Mouse (Mus musculus): ENCODE measurements around the gene Atp11c. TPM values are rescaled to one million over a fixed set of nuclear protein-coding genes. Genes with fewer than 3 reads are reported as not detected.

Atp11c gene
- polyA plus RNA-seq (2012; ENCODE audit: insufficient read depth, insufficient read length, missing spikeins) = 17.6 and 18.9 TPM in 2 replicates

DNA sequence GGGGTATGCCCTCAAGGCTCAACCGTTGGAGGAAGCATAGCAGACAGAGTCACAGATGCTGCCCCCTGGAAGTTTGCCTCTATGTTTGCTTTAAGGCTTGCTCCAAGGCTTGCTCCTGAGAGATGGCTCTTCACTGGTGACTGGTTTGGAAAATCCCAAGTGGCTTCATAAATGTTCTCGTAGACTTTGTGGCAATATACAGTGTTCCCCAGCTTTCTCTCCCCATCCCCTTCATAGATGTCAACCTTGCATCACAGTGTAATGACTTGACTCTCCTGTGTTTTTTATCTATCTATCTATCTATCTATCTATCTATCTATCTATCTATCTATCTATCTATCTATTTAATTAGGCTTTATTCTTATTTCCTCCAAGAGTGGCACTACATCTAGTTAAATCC, at the start of gene Atp11c:
Gene Atp11c (minus strand): TSS at position 101 of the 400 bp plus-strand sequence.
- TF ChIP-seq POLR2A (IDR thresholded peaks at IDR 0.05; ENCODE audit: borderline replicate concordance, low read depth, low read length) (no peak), CTCF (IDR thresholded peaks at IDR 0.05; ENCODE audit: low read depth, low read length) (no peak)
- Histone ChIP-seq H3K27ac (ENCODE audit: insufficient read depth, low read depth, low read length) (no peak within 1 kb of the TSS), H3K4me3 (ENCODE audit: insufficient read depth, low read length) (no peak within 1 kb of the TSS), H3K4me1 (ENCODE audit: control insufficient read depth, insufficient read depth, low read length) (no peaks in the 10 kb centered on the region)

DNA sequence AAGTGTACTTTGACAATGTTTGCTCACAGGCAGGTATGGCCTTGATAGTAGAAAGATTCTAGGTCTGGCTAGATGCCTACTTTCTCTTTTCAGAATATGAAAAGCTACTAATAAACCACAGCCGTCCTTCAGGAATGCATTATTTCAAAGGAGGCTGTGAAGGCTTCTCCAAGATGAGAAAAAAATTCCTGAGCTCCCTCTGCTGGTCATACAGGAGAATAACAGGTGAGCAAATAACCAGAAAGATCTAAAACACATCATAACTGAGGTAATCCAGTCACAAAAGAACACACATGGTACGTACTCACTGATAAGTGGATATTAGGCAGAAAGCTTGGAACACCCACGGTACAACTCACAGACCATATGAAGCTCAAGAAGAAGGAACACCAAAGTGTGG, 16.7 kb upstream of the Atp11c start:
- no peaks in the 10 kb centered on the region for H3K4me1 ChIP-seq (ENCODE audit: control insufficient read depth, insufficient read depth, low read length)
- TF ChIP-seq POLR2A (IDR thresholded peaks at IDR 0.05; ENCODE audit: borderline replicate concordance, low read depth, low read length) = no peak
- no peak for TF ChIP-seq CTCF (IDR thresholded peaks at IDR 0.05; ENCODE audit: low read depth, low read length)

GRCm38 (mm10) chrX:60570539-60570938, 22.0 kb downstream of the Atp11c start:
- TF ChIP-seq POLR2A (IDR thresholded peaks at IDR 0.05; ENCODE audit: borderline replicate concordance, low read depth, low read length) = no peak
- no peak for TF ChIP-seq CTCF (IDR thresholded peaks at IDR 0.05; ENCODE audit: low read depth, low read length)
- no peak overlapping the region for H3K4me3 ChIP-seq (ENCODE audit: insufficient read depth, low read length)
- no peak overlapping the region for H3K27ac ChIP-seq (ENCODE audit: insufficient read depth, low read depth, low read length)
- no peaks in the 10 kb centered on the region for H3K4me1 ChIP-seq (ENCODE audit: control insufficient read depth, insufficient read depth, low read length)

More for the DNA sequence above, 16.7 kb upstream of the Atp11c start:
- Histone ChIP-seq H3K4me3 (ENCODE audit: insufficient read depth, low read length) (no peak overlapping the region), H3K27ac (ENCODE audit: insufficient read depth, low read depth, low read length) (no peak overlapping the region)

GRCm38 (mm10) chrX:60569047-60569446, 23.5 kb downstream of the Atp11c start:
- H3K4me3 ChIP-seq (ENCODE audit: insufficient read depth, low read length) = no peak overlapping the region
- H3K27ac ChIP-seq (ENCODE audit: insufficient read depth, low read depth, low read length) = no peak overlapping the region
- TF ChIP-seq POLR2A (IDR thresholded peaks at IDR 0.05; ENCODE audit: borderline replicate concordance, low read depth, low read length) = no peak
- H3K4me1 ChIP-seq (ENCODE audit: control insufficient read depth, insufficient read depth, low read length) = no peaks in the 10 kb centered on the region

DNA sequence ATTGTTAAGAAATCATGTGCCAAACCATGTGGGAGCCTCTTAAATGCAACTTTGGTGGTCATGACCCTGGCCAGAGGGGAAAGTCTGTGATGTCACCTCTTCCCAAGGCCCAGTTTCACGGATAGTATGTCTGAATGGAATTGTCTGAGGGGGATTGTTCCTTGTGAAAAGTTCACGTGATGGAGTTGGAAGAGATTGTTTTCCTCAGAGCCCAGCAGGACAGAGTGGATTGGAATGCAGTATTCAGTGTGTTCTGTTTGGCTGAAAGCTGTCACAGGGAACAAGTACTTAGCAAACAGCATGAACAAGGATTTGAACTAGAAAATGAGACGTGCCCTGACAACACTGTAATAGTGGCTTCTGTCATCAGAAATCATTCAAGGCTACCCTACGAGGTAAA, 37.3 kb downstream of the Atp11c start:
- Histone ChIP-seq H3K4me3 (ENCODE audit: insufficient read depth, low read length) (no peak overlapping the region), H3K27ac (ENCODE audit: insufficient read depth, low read depth, low read length) (no peak overlapping the region), H3K4me1 (ENCODE audit: control insufficient read depth, insufficient read depth, low read length) (no peaks in the 10 kb centered on the region)
- TF ChIP-seq CTCF (IDR thresholded peaks at IDR 0.05; ENCODE audit: low read depth, low read length) (no peak), POLR2A (IDR thresholded peaks at IDR 0.05; ENCODE audit: borderline replicate concordance, low read depth, low read length) (no peak)

DNA sequence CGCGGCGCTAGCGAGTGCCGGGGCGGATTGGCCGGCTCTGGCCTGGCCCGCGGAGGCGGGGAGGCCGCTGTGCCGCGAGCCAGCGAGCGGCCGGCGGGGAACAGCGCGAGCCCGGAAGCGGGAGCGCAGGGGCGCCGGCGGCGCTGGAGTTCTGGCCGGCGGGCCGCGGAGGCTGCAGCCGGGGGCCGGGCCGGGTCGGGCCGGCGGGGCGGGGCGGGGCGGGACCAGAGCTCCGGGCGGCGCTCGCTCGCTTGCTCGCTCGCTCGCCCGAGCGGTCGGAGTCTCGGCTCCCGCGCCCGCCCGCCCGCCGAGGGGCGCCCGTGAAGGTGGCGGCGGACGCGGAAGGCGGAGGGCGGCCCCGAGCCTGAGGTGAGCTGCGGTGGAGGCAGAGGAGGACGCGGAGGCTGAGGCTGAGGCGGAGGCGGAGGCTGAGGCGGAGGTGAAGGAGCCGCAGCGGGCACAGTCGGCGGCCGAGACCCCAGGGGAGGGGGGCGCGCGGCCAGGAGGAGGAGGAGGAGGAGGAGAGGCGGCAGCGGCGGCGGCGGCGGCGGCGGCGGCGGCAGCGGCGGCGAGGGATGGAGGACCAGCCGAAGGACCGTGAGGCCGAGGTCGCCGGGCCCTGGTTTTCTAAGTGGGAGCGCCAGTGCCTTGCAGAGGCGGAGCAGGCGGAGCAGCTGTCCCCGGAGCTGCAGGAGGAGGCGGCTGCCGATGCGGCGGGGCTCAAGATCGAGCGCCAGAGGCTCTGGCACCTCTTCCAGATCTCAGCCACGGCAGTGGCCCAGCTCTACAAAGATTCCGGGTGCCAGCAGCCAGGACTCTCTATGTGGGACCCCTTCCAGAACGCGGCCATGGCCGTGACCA, 44.8 kb downstream of the Atp11c start:
- Histone ChIP-seq H3K4me1 (ENCODE audit: control insufficient read depth, insufficient read depth, low read length) (no peaks in the 10 kb centered on the region), H3K4me3 (ENCODE audit: insufficient read depth, low read length) (peak overlapping the region; percentile 50), H3K27ac (ENCODE audit: insufficient read depth, low read depth, low read length) (no peak overlapping the region)
- TF ChIP-seq CTCF (IDR thresholded peaks at IDR 0.05; ENCODE audit: low read depth, low read length) = no peak
- TF ChIP-seq POLR2A (IDR thresholded peaks at IDR 0.05; ENCODE audit: borderline replicate concordance, low read depth, low read length) = no peak

DNA sequence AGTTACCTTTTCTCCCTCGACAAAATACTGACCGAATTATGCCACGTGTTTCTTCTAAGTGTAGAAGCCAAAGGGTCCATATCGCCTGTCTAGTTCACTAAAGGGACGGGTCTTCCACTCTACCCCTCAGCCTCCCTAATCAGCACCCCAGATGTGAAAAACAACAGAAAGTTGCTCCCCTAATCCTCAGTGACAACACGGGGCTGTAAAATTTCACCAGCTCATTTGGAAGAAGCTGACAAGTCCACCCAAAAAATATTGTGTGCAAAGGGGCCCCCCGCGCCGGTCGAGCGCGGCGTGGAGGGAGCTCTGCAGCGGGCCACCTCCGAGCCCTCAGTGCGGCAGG, 45.4 kb downstream of the Atp11c start:
- Histone ChIP-seq H3K4me3 (ENCODE audit: insufficient read depth, low read length) (peak overlapping the region; percentile 44), H3K4me1 (ENCODE audit: control insufficient read depth, insufficient read depth, low read length) (no peaks in the 10 kb centered on the region), H3K27ac (ENCODE audit: insufficient read depth, low read depth, low read length) (no peak overlapping the region)
- no peak for TF ChIP-seq CTCF (IDR thresholded peaks at IDR 0.05; ENCODE audit: low read depth, low read length)
- TF ChIP-seq POLR2A (IDR thresholded peaks at IDR 0.05; ENCODE audit: borderline replicate concordance, low read depth, low read length) = no peak

GRCm38 (mm10) chrX:60545906-60546305, 46.6 kb downstream of the Atp11c start:
- TF ChIP-seq CTCF (IDR thresholded peaks at IDR 0.05; ENCODE audit: low read depth, low read length) (no peak), POLR2A (IDR thresholded peaks at IDR 0.05; ENCODE audit: borderline replicate concordance, low read depth, low read length) (no peak)
- H3K4me3 ChIP-seq (ENCODE audit: insufficient read depth, low read length) = no peak overlapping the region
- H3K27ac ChIP-seq (ENCODE audit: insufficient read depth, low read depth, low read length) = no peak overlapping the region
- no peaks in the 10 kb centered on the region for H3K4me1 ChIP-seq (ENCODE audit: control insufficient read depth, insufficient read depth, low read length)

DNA sequence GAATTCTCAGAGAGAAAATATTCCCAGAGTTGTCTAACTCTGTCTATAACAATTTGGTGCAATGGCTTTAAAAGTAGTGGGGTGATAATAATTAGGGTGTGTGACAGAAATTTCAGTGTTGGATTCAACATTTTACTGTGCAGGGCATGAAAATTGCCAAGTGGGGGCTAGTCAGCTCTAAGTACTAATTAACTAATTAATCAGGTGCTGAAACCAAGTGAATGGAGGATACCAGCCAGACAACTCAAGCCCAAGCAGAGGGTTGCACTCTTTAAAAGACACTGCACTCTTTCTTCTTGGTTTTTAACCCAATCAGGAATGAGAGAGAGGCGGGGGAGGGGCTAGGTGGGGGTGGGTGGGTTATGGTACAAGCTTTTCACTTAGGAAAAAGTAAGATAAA, 47.1 kb downstream of the Atp11c start:
- H3K27ac ChIP-seq (ENCODE audit: insufficient read depth, low read depth, low read length) = no peak overlapping the region
- no peaks in the 10 kb centered on the region for H3K4me1 ChIP-seq (ENCODE audit: control insufficient read depth, insufficient read depth, low read length)
- no peak for TF ChIP-seq CTCF (IDR thresholded peaks at IDR 0.05; ENCODE audit: low read depth, low read length)
- TF ChIP-seq POLR2A (IDR thresholded peaks at IDR 0.05; ENCODE audit: borderline replicate concordance, low read depth, low read length) = no peak
- H3K4me3 ChIP-seq (ENCODE audit: insufficient read depth, low read length) = no peak overlapping the region

- Histone ChIP-seq H3K27ac (ENCODE audit: insufficient read depth, low read depth, low read length) (no peak overlapping the region), H3K4me3 (ENCODE audit: insufficient read depth, low read length) (no peak overlapping the region), H3K4me1 (ENCODE audit: control insufficient read depth, insufficient read depth, low read length) (no peaks in the 10 kb centered on the region)
- TF ChIP-seq POLR2A (IDR thresholded peaks at IDR 0.05; ENCODE audit: borderline replicate concordance, low read depth, low read length) (no peak), CTCF (IDR thresholded peaks at IDR 0.05; ENCODE audit: low read depth, low read length) (no peak)
Measured at GRCm38 (mm10) chrX:60544098-60544497, 48.4 kb downstream of the Atp11c start.

Measured in bone marrow macrophage, adult 2 months (primary cell).